Mouse (Mus musculus) gastrocnemius, postnatal 14 days (tissue): ENCODE results near the gene Faf2. TPM values are rescaled to one million over a fixed set of nuclear protein-coding genes. Genes with fewer than 3 reads are reported as not detected.

Experiments used
- DNase-seq: peaks from one replicate; pipeline ENCODE4 v3.0.0; 2021; ENCODE audit warnings: mixed read lengths
- intact Hi-C: fragments of 180-260 bp; cut with DNase I; formaldehyde crosslinking; loops from one replicate; pipeline ENCODE4 v1.15.1; 2025; ENCODE audit warnings: low total_unique reads
- long read RNA-seq, 2 experiments: library from polyadenylated mRNA; stranded (forward); transcript quantifications; one replicate each; pipeline ENCODE4 v2.0.0; 2021
- total RNA-seq, 2 experiments: library from RNA; stranded (reverse); gene quantifications; 2 replicates each; pipeline ENCODE4 v1.2.3; 2021

Gene Faf2
- 10 to 100 TPM; 16.8 to 17.7 TPM for total RNA-seq
- long read RNA-seq, experiment 1, full-length matches to known transcripts: 6 of 13 reads
- long read RNA-seq, experiment 1, partial matches to known transcripts: 0 of 13 reads
- long read RNA-seq, experiment 1, other reads (novel, unspliced or antisense): 7 of 13 reads
- long read RNA-seq, experiment 2, full-length matches to known transcripts: 8 of 13 reads
- long read RNA-seq, experiment 2, partial matches to known transcripts: 0 of 13 reads
- long read RNA-seq, experiment 2, other reads (novel, unspliced or antisense): 5 of 13 reads

DNA sequence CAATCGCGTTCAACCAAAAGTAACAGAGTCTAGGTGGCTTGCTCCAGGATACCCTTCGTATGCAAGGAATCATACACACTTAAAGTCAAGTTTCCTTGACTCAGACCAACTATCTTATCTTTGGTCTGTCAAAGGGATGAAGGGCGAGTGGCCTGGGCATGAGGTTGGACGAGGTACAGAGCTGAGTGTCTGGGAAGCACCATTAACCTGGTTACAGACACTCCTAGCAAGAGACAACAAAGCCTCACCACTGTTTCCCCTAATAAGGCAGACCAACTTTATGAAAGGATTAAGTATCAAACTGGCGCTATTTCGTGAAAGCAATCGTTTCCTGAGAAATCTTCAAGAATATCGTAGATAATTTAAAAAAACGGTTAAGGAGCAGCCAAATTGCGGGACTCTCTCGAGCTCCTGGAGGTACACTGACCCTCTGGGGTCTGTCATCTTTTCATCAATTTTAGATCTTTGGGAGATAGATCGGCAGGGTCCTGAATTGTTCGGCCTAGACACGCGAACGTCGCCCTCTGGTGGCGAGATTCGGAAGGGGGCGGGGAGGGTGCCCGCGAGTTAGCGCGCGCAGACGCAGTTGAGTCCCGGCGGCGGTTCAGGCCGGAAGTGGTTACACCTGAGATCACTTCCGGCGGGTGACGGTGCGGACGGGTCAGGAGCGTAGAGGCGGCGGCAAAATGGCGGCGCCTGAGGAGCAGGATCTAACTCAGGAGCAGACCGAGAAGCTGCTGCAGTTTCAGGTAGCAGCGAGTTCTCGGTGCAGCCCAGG, at the start of gene Faf2:
Faf2 (plus strand) TSS at position 630 of the 778 bp plus-strand sequence.
- intact Hi-C loops: no loop called here
- DNase-seq: peak; percentile 97

DNA sequence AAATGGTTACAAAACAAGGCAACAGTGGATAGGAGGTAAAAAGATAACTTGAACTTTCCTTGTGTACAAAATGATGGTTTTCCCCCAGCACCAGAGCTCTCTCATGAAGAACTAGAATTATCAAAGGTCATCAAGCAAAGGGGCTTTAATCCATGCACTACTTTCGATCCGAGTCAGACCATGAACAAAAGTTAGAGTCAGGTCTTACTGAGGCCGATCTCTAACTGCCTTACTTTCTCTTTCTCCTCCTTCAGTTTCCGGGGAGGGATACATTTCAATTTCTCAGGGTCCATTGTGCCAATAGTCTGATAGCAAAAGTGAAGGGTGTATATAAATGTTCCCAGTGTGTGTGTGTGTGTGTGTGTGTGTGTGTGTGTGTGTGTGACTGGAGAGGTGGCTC, 49.0 kb upstream of the Faf2 start:
- no peak for DNase-seq
- intact Hi-C loops: no loop called here

DNA sequence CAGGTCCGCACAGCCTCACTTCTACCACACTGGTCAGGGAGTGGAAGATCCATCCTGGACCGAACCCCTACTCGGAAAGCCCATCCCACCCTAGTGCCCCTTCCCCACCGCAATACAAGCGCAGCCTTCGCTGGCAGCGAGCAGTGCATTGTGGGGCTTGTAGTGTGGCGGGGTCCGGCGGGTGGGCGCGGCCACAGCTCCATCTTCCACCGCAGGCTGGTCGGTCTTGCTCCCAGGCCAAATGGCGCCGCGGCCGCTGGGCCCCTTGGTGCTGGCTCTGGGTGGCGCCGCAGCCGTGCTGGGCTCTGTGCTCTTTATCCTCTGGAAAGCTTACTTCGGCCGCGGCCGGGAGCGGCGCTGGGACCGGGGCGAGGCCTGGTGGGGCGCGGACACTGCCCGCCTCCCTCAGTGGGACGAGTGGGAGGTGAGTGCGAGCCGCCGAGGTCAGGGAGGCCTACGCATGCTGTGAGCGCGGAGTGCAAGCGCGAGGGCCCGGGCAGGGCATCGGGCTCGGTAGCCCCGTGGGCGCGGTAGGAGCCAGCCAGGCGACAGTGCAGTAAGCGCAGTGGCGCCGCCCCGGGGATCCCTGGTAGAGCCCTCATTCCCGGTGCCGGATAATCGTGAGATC, 46.6 kb upstream of the Faf2 start, which contains the start of gene Arl10:
Arl10 (plus strand) TSS at position 162 of the 628 bp plus-strand sequence.
- peak; percentile 75 for DNase-seq
- intact Hi-C loops: no loop called here

DNA sequence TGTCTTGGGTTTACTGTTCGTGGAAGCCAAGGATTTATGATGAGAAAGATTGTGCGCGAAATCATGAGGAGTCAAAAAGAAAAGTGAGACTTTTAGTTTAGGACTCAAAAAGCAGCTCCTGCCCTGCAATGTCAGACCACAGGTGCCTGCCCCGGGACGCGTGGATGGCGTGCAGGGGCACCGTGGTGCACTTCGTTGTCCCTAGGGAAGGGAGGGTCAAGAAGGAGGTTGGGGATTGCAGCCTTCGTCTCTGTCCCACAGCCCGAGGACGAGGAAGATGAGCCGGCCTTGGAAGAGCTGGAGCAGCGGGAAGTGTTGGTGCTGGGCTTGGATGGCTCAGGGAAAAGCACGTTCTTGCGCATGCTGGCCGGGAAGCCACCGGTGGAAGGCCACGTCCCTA, 46.1 kb upstream of the Faf2 start:
- intact Hi-C loops: no loop called here

DNA sequence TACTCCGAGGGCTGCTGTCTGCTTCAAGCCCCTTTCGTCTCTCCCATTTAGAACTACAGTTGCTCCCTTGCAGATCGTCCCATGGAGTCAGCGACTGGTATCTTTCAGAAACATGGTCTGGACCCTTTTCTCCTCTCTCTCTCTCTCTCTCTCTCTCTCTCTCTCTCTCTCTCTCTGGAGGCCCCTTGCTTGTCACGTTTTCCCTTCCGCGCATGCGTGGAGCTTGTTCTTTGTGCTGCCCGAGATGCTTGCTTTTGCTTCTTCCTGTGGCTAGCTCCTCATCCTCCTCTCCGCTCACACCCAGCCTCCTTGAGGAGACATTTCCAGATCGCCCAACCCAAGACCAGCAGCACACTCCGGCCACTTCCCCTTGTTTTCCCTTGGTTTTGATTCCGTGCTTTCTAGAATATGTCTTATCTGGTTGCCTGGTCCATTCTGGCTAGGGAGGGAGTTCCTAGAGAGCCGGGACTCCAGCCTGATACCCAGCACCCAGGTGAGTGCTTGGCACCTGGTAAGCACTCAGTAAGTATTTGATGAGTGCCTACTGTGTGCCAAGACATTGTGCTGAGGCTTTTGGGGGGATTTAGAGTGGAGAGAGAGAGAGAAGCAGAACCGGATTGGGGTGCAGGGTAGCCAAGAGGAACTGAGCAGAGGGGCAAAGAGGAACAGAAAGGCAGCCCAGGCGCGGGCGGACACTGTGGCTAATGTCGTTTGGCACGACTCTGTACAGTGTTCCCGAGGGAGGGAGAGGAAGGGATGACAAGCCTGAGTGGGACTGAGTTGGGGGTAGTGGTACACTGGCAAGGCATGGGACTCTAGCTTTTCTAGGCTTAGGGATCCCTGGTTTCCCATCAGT, 43.7 kb upstream of the Faf2 start:
- no peak for DNase-seq
- intact Hi-C loops: no loop called here

More for the DNA sequence above, 46.1 kb upstream of the Faf2 start:
- DNase-seq: no peak

DNA sequence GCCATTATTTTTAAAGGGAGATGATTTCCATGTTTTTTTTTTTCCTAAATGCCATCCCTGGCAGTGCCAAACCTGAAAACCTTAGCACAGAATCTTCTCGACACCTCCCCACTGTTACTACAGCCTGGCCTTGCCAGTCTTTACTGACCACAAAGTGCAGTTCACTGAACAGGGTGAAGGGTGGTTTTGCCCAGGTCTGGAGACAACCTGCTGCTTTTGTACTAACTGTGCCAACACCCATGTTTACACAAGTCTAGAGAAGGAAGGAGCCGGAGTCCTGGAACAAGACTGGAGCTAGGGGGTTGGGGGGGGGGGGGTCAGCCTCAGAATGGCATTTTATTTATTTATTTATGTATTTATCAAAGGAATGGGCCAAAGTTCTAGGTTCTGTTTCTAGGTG, 40.2 kb upstream of the Faf2 start:
- intact Hi-C loops: no loop called here
- no peak for DNase-seq

DNA sequence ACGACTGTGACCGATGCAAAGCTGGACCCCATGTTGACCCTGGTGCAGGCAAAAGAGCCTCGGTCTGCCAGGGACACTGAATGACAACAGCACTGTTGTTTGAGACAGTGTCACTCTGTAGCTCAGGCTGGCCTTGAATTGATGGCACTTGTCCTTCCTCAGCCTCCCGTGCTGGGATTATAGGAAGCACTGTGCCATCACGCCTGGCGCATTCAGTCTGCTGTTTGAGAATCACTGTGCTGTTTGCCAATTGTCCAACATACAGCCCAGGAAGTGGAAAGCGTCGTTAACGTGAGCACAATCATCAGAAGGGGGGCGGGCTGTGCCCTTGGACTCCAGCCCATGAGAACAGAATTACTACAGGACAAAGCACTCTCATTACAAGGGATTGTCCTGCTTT, 39.5 kb upstream of the Faf2 start:
- DNase-seq: no peak

DNA sequence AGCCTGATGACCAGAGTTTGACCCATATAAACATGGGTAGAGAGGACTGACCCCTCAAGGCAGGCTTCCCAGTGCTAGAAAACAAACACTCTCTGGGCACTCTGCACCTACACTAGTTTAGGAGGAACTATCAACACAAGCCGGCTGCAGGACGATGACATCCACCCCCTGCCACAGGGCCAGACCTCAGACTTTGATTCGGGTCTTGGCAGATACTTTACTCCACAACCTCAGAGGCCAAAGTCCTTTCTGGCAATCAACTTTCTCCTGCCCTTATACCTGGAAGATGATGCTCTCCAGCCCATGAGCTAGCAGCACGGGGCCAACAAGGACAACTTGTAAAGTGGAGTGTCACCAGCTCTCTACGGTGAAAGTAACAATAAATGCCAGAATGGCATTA, 38.7 kb upstream of the Faf2 start:
- DNase-seq: no peak
- intact Hi-C loops: no loop called here

More for the DNA sequence above, 39.5 kb upstream of the Faf2 start:
- intact Hi-C loops: no loop called here

DNA sequence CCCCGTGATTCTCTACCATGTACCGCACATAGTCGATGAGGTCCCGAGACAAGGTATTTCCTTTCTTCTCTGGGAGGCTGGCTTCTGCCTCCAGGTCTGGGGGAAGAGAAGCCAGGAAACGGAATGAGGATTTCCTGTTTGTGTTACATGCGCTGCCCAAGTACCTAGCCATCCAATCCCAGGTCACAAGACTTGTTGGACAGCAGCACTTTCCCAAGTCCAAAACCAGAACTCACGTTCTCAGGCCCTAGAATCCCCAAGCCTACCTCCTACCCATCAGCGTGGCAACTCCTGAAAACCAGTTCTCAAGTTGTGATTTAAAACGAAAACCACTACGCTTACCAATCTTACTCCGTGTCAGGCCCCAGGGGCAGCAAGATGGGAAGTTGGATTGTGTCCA, 35.8 kb upstream of the Faf2 start:
- intact Hi-C loops: no loop called here
- DNase-seq: no peak

DNA sequence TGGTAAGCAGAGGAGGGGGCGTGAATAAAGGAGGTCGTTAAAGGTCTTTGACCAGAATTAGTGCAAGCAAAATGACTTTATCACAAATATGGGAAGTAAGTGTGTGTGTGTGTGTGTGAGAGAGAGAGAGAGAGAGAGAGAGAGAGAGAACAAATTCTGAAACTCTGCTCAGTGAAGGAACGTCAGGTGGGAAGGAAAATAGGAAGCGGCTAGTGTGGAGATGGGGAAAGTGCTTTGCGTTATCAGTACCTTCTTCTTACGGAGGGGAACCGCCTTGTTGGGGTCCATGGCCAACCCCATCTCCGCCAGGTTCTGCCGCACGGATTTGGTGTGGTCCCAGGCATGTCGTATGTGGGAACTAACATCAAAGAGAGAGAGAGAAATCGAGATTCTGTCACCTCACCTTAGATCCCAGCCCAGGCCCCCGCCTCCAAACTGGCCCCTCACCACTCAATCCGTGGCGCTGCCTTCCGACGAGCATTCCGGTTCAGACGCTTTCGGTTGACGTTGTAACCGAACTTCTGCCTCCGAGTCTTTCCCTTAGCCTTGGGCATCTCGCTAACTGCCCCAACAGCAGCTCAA, 32.1 kb upstream of the Faf2 start:
- intact Hi-C loops: no loop called here
- no peak for DNase-seq

DNA sequence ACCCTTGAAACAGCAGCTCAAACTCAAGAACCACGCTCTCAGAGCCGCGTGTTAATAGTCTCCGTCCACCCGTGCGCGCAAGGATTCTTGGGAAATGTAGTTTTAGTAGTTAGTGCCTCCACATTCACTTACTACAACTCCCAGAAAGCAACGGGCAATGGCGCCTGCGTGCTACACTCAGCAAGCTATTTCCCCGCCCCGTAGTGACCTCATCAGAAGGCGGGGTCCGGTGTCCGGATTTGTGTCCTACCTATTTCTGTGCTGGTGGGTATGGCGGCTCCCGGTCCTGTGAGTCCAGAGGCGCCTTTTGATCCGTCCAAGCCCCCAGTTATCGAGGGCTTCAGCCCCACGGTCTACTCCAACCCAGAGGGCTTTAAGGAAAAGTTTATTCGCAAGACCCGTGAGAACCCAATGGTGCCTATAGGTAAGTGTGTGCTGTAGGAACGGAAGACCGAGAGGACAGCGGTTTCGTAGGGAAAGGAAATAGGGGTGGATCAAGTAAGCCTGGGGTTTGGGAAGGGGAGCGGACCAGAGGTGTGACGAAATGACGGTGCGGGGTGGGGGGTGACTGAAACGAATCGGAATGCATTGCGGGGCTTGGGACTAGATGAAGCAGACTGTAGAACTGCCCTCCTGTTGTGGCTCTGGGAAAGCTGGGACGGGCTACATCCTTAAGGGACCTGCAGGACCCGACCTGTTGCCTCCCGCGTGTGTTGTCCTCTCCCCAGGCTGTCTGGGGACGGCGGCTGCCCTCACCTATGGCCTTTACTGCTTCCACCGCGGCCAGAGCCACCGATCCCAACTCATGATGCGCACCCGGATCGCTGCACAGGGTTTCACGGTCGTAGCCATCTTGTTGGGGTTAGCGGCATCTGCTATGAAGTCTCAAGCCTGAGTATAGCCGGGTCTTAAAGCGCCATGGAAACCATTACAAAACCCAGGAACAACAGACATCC, 31.3 kb upstream of the Faf2 start, which contains the start of the genes Nop16 and Higd2a:
Nop16 (minus strand) TSS at position 95 of the 956 bp plus-strand sequence.
Higd2a (plus strand) TSS at position 212 of the 956 bp plus-strand sequence.
- DNase-seq: peak; percentile 95
- intact Hi-C loops: no loop called here

DNA sequence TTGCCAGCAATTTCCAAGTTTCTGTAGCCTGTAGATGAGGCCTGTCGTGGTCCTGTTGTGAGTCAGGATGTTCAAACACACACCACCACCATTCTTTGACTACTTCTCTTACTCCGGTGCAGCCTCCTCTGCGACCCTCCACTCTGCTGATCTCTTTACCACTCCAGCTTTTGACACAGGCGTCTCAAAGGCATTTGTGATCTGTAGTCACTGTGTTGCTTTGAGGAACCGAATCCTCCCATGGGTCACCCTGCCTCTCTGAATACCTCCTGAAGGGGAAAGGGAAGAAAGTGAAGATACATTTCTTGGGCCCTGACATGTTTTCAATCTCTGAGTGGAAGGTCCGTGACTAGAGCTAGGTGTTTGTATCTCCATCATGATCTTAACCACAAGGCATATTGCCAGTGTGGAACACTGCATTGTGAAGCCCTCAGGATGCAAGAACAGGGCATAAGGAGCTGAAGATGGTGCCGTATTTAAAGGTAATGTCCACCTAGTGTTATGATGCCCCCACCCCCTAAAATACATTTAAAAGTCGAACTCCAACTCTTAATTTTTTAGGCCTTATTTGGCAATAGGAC, 29.7 kb upstream of the Faf2 start:
- no peak for DNase-seq
- intact Hi-C loops: no loop called here

DNA sequence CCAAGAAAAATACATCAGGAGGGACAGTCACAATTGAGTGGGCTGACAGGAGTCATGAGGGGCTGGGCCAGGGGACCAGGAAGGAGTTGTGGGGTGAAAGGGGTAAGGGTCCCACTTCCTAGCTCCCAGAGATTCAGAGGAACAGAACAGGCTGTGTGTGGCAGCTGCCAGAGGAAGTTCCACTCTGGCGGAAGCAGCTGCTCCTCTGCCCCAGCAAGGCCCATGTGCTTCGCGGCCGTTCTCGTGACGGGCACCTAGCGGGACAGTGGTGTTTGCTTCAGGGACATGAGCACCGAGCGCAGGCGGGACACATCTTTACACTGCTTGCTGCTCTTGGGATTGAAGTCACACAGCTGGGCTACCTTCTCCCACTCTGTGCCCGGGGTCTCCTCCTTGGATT, 28.0 kb upstream of the Faf2 start:
- DNase-seq: peak; percentile 32
- intact Hi-C loops: no loop called here

DNA sequence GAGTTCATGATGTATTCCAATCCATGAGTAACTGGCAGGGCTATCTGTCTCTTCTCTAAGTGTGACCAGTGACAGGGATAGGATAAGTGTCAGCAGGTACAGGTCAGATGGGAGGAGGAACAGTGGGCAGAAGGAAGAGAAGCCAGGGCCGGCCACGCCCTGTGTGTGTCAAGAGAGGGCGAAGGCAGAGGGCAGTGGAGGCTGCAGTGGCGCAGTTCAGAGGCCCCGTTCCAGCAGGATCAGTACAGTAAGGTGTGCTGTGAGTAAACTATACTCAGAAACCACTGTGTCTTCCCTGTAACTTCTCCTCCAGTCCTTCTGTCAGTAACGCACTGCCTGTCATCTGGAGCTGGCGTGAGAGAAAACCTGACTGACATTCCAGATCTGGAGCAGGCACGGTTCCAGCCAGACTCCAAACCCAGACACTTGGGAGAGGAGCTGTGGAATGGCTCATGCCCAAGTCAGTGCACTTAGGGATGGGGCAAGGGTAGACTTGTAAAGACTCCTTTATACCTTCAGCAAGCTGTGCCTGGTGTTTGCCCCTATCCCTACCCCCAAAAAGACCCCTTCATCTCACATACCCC, 25.4 kb upstream of the Faf2 start:
- intact Hi-C loops: no loop called here

DNA sequence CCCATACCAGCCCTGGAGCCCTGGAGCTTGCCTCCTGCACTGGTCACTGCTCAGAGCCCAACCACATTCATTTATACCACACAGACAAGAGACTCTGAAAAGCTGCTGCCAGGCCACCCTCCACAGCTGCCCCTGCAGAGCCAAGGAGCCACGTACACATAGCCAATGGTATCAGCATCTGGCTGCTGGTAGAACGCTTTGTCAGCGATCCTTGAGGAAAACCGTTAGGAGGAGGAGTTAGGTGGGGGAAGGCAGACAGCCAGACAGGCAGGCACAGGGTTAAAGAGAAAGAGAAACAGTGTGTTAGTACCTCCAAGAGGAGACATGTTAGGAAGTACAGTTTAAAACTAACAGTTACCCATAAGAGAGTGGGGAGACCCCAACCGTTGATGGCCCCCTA, 24.7 kb upstream of the Faf2 start:
- DNase-seq: no peak
- intact Hi-C loops: no loop called here

More for the DNA sequence above, 25.4 kb upstream of the Faf2 start:
- no peak for DNase-seq

DNA sequence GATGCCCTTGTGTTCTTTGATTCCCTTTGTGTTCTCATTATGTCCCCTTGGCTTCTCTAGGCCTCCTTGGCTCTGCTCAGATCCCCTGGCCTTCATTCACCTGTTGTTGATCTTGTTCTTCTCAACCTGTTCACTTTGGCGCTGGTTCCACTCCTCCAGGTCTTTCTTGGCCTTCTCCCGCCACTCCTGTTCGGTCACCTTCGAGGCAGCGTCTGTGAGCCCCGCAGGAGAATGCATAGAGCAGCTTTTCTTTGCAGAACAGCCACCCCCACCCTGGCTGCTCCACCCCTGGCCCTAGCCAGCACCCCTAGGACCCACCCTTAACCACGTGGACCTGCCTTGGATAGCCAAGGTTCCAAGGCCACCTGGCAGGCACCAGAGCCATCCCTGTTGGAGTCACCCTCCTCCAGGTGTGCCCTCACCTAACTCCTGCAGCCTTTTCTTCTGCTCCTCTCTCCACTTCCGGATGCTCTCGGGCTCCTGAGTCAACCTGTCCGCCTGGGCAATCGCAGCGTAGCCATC, 22.9 kb upstream of the Faf2 start:
- intact Hi-C loops: no loop called here

DNA sequence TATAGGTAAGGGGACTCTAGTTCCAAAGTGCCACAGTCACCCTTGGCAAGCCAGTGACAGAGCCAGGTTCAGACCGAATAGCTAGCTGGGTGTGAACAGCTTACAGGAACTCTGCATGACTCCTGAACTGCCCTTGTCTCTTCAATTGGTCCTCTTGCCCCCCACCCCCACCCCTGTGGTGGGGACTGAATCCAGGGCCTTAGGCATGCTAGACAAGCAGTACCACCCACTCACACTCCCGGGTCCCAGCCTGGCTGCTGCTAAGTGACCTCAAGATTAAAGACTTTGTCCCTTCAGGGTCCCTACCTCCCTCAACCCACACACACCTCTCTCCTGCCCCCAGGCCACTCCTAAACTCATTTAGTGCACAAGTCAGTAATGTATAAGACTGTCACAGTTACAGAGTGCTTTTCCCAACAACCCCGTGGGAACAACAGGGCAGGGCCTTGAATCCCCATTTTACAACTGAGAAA, 18.9 kb upstream of the Faf2 start:
- intact Hi-C loops: no loop called here
- DNase-seq: no peak

More for the DNA sequence above, 22.9 kb upstream of the Faf2 start:
- DNase-seq: no peak
